In the genomic region with DNA sequence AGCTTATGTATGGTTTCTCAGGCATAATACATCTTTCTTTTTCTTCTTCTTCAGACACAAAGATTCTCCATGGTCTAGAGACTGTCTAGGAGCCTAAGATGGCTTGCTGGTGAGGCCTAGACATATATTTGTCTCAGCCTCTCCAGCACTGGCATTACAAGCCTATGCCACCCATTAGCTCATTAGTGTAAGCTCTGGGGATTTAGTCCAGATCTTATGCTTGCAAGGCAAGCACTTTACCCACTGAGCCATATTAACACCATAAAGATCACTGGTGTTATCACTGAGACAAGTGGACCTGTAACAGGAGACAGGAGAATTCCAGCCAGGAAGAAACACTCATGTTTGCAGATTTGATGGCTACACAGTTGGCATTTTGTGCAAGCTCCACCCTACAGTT, we compare ENCODE assay signal across 26 mouse cellular contexts.
"Had no signal": no experiment of that assay in that cellular context is flagged by ENCODE, and none has a peak within 500 bp of the region (broad histone marks: within the 10 kb centered on the region; RNA-seq: fewer than 3 reads in every experiment).

No protein-coding gene starts in this region.

- H3K27me3 ChIP-seq: heart, embryonic 12.5 days; hindbrain, embryonic 12.5 days; intestine, embryonic 15.5 days; liver, embryonic 13.5 days had no signal

- H3K27ac ChIP-seq: gastrocnemius, adult 2 months; heart, adult 2 months; heart, embryonic 10.5 days; hindbrain, embryonic 10.5 days; hindbrain, embryonic 12.5 days; hindbrain, embryonic 14.5 days; intestine, embryonic 15.5 days; layer of hippocampus, adult 2 months; limb, embryonic 10.5 days; limb, embryonic 12.5 days; liver, embryonic 13.5 days had no signal

- H3K9me3 ChIP-seq: heart, embryonic 10.5 days; heart, embryonic 12.5 days; hindbrain, embryonic 10.5 days; hindbrain, embryonic 12.5 days; intestine, embryonic 15.5 days; limb, embryonic 10.5 days; limb, embryonic 12.5 days; liver, embryonic 13.5 days had no signal

- ATAC-seq: hindbrain, embryonic 16.5 days; inflammation-experienced regulatory T-cells, adult 6 months; intestine, embryonic 15.5 days; intestine, postnatal 0 days had no signal

- H3K4me1 ChIP-seq: heart, embryonic 10.5 days; heart, embryonic 12.5 days; intestine, embryonic 15.5 days; liver, embryonic 13.5 days had no signal

- DNase-seq: gastrocnemius, adult 2 months; gastrocnemius, postnatal 10 days; gastrocnemius, postnatal 25 days; heart, adult 2 months; heart, postnatal 10 days; heart, postnatal 4 days; kidney, adult 18-20 months; kidney, adult 8-10 months; kidney, postnatal 10 days; kidney, postnatal 25 days; kidney, postnatal 4 days; liver; liver, embryonic 13.5 days had no signal

- H3K4me2 ChIP-seq: heart, embryonic 12.5 days; hindbrain, embryonic 12.5 days; hindbrain, embryonic 14.5 days; intestine, embryonic 15.5 days; limb, embryonic 12.5 days; liver, embryonic 11.5 days; liver, embryonic 13.5 days had no signal

- H3K9ac ChIP-seq: heart, embryonic 12.5 days; hindbrain, embryonic 12.5 days; hindbrain, embryonic 14.5 days; intestine, embryonic 15.5 days; limb, embryonic 12.5 days; liver, embryonic 13.5 days had no signal

- H3K4me3 ChIP-seq: gastrocnemius, adult 2 months; heart, adult 2 months; heart, embryonic 10.5 days; heart, embryonic 12.5 days; hindbrain, embryonic 10.5 days; hindbrain, embryonic 12.5 days; intestine, embryonic 15.5 days; layer of hippocampus, adult 2 months; limb, embryonic 10.5 days; limb, embryonic 12.5 days; liver, embryonic 13.5 days had no signal

- H3K36me3 ChIP-seq: heart, embryonic 10.5 days; heart, embryonic 12.5 days; hindbrain, embryonic 10.5 days; hindbrain, embryonic 12.5 days; intestine, embryonic 15.5 days; limb, embryonic 10.5 days; limb, embryonic 12.5 days; liver, embryonic 13.5 days had no signal
